Mouse (Mus musculus) neural tube, embryonic 13.5 days (tissue): ENCODE data around the gene Arsb. TPM values are rescaled to one million over a fixed set of nuclear protein-coding genes. Genes with fewer than 3 reads are reported as not detected.
A peak's percentile ranks its signal among the peaks of the same experiment; 100 is the strongest.

Experiments used
- ATAC-seq: fragments of 200-750 bp; cut with Nextera tagmentation; 2 replicates; pipeline ENCODE4 v1.8.0; 2017; ENCODE audit warnings: low read depth, mild to moderate bottlenecking, moderate TSS enrichment, moderate library complexity
- H3K27ac ChIP-seq: fragments of 300-500 bp; sonication (generic); replicated peaks from 2 replicates; pipeline ENCODE4 v1.5.1; 2015; ENCODE audit warnings: moderate library complexity, mild to moderate bottlenecking, inconsistent platforms
- H3K27me3 ChIP-seq: fragments of 300-500 bp; sonication (generic); 2 replicates; pipeline ENCODE4 v1.6.1; 2015; ENCODE audit warnings: mild to moderate bottlenecking, inconsistent platforms
- H3K36me3 ChIP-seq: fragments of 300-500 bp; sonication (generic); 2 replicates; pipeline ENCODE4 v1.6.1; 2015; ENCODE audit warnings: mild to moderate bottlenecking, inconsistent platforms
- H3K4me1 ChIP-seq: fragments of 300-500 bp; sonication (generic); replicated peaks from 2 replicates; pipeline ENCODE4 v1.6.1; 2015; ENCODE audit warnings: inconsistent platforms
- H3K4me2 ChIP-seq: fragments of 300-500 bp; sonication (generic); 2 replicates; pipeline ENCODE4 v1.6.1; 2015; ENCODE audit warnings: inconsistent platforms, mild to moderate bottlenecking, moderate library complexity
- H3K4me3 ChIP-seq: fragments of 300-500 bp; sonication (generic); 2 replicates; pipeline ENCODE4 v1.5.1; 2015; ENCODE audit warnings: mild to moderate bottlenecking, inconsistent platforms
- H3K9ac ChIP-seq: fragments of 300-500 bp; sonication (generic); 2 replicates; pipeline ENCODE4 v1.6.1; 2015; ENCODE audit warnings: moderate library complexity, mild to moderate bottlenecking, inconsistent platforms
- H3K9me3 ChIP-seq: fragments of 300-500 bp; sonication (generic); 2 replicates; pipeline ENCODE4 v1.6.1; 2016; ENCODE audit warnings: inconsistent platforms
- WGBS: fragments of 180-500 bp; shearing (Covaris S2); methylation state at CpG from one replicate; pipeline ENCODE4 v1.1.7; 2015; 5-methylcytosine and 5-hydroxymethylcytosine counted together
- polyA plus RNA-seq: library from polyadenylated mRNA; unstranded; fragments of >200 nt; fragmentation: Nextera tagmentation; extraction: Ambion mirVana; gene quantifications from 2 replicates; pipeline ENCODE4 v1.2.1, GENCODE M21; 2015

Arsb gene
- polyA plus RNA-seq, 1 experiment from 2014 or later: 7.0 TPM

GRCm38 (mm10) chr13:93761831-93762230 is 9.6 kb upstream of the Arsb start:
- no peaks in the 10 kb centered on the region for H3K9me3 ChIP-seq
- H3K9ac ChIP-seq: no peak overlapping the region
- no peak overlapping the region for H3K4me3 ChIP-seq
- H3K36me3 ChIP-seq: no peaks in the 10 kb centered on the region
- no peaks in the 10 kb centered on the region for H3K27me3 ChIP-seq
- H3K4me2 ChIP-seq: no peak overlapping the region
- peaks cover 11% of the 10 kb centered on the region; the same call in 1 of the 2 replicates for H3K4me1 ChIP-seq
- no peak overlapping the region for H3K27ac ChIP-seq
- ATAC-seq: no peak
- WGBS: 90% methylated on average over 8 of the region's 8 CpGs

- Histone ChIP-seq H3K27me3 (no peaks in the 10 kb centered on the region), H3K36me3 (no peaks in the 10 kb centered on the region), H3K4me2 (no peak overlapping the region), H3K9ac (no peak overlapping the region), H3K9me3 (no peaks in the 10 kb centered on the region), H3K27ac (no peak overlapping the region), H3K4me3 (no peak overlapping the region), H3K4me1 (peaks cover 8% of the 10 kb centered on the region; the same call in 1 of the 2 replicates)
- 90% methylated on average over 3 of the region's 3 CpGs for WGBS
- no peak for ATAC-seq
Observed at GRCm38 (mm10) chr13:93762879-93763278, 8.6 kb upstream of the Arsb start.

GRCm38 (mm10) chr13:93764321-93764973 is 7.0 kb upstream of the Arsb start:
- no peaks in the 10 kb centered on the region for H3K27me3 ChIP-seq
- H3K4me2 ChIP-seq: no peak overlapping the region
- 91% methylated on average over 13 of the region's 13 CpGs for WGBS
- ATAC-seq: no peak
- H3K9me3 ChIP-seq: no peaks in the 10 kb centered on the region
- no peak overlapping the region for H3K4me3 ChIP-seq
- H3K36me3 ChIP-seq: no peaks in the 10 kb centered on the region
- H3K9ac ChIP-seq: no peak overlapping the region
- no peaks in the 10 kb centered on the region for H3K4me1 ChIP-seq
- no peak overlapping the region for H3K27ac ChIP-seq

DNA sequence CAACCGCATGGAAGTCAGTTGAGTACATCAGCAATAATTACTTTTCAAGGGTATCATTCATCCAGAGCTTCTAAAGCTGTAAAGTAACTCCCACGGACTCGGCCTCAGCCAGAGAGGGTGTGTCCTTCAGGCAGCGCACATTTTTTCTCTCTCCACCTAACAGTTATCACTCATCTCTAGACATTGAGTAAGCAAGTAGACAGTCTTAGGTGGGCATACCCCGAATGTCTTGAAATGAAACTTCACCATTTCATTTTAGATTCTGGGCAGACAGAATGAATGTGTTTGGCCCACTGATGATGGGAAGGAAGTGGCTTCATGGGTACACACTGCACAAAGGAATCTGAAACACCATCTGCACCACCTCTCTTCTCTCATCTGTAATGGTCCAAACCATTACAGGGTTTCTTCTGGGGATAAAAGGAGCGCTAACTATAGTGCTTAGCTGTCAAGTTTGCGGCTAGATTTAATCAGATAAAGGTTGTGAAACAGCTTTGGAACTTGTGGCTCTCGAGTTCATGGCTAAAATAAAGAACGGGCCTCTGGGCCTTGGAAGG is 321 bp upstream of the Arsb start:
- H3K27ac ChIP-seq: peak overlapping the region; percentile 91
- peak overlapping the region; percentile 79 for H3K9ac ChIP-seq
- no peaks in the 10 kb centered on the region for H3K9me3 ChIP-seq
- H3K4me3 ChIP-seq: peak overlapping the region; percentile 65
- H3K36me3 ChIP-seq: no peaks in the 10 kb centered on the region
- H3K4me1 ChIP-seq: peaks cover 18% of the 10 kb centered on the region
- H3K27me3 ChIP-seq: 0 out of 2 replicates have a peak, but pooled peaks cover 4% of the 10 kb centered on the region
- peak; percentile 44 for ATAC-seq
- 28% methylated on average over 9 of the region's 9 CpGs for WGBS
- H3K4me2 ChIP-seq: peak overlapping the region; percentile 85

DNA sequence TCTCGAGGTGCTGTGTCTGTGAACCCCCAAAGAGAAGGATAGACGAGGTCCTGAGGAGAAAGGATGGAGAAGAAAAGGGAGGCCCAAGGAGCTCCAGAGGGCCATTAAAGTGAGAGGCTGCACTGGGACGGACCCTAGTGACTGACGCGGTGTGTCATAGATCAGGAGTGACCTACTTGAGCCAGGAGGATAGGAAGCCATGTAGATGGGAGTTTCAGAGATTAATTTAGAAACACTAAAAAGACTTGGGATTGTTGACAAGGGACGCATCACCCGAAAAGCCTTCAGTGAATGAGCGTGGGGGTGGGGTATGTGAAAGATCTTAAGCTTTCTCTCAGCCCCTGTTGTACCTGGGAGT is 828 bp downstream of the Arsb start:
- Histone ChIP-seq H3K27me3 (0 out of 2 replicates have a peak, but pooled peaks cover 4% of the 10 kb centered on the region), H3K4me1 (peaks cover 18% of the 10 kb centered on the region), H3K27ac (peak overlapping the region; percentile 91), H3K9me3 (no peaks in the 10 kb centered on the region), H3K36me3 (no peaks in the 10 kb centered on the region), H3K4me3 (peak overlapping the region; percentile 65), H3K4me2 (peak overlapping the region; percentile 85), H3K9ac (peak overlapping the region; percentile 79)
- 34% methylated on average over 8 of the region's 8 CpGs for WGBS
- peak; percentile 54; the same call in 1 of the 2 replicates for ATAC-seq

DNA sequence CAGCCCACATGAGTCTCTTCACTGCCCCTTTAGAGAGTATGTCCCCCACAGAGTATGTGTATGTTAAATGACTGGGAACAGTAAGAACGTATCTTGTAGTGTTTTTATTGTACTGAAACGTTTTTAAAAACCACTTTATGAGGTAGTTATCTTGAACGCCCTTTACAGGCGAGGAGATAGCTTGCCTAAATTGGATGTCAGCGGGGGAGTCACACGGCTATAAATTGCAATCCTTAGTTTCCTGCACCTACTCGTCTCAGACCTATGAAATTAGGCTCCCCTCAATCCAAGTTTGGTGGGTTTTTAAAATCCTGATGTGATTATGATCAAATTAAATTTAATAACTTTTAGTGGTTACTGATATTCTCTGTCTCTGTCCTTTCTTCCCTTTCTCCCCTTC is 1.4 kb downstream of the Arsb start:
- H3K27ac ChIP-seq: no peak overlapping the region
- WGBS: 57% methylated on average over 7 of the region's 7 CpGs
- H3K4me2 ChIP-seq: peak overlapping the region; percentile 85
- no peak for ATAC-seq
- 0 out of 2 replicates have a peak, but pooled peaks cover 4% of the 10 kb centered on the region for H3K27me3 ChIP-seq
- peaks cover 18% of the 10 kb centered on the region for H3K4me1 ChIP-seq
- H3K9ac ChIP-seq: peak overlapping the region; percentile 79; the same call in 1 of the 2 replicates
- H3K36me3 ChIP-seq: no peaks in the 10 kb centered on the region
- peak overlapping the region; percentile 65 for H3K4me3 ChIP-seq
- no peaks in the 10 kb centered on the region for H3K9me3 ChIP-seq

DNA sequence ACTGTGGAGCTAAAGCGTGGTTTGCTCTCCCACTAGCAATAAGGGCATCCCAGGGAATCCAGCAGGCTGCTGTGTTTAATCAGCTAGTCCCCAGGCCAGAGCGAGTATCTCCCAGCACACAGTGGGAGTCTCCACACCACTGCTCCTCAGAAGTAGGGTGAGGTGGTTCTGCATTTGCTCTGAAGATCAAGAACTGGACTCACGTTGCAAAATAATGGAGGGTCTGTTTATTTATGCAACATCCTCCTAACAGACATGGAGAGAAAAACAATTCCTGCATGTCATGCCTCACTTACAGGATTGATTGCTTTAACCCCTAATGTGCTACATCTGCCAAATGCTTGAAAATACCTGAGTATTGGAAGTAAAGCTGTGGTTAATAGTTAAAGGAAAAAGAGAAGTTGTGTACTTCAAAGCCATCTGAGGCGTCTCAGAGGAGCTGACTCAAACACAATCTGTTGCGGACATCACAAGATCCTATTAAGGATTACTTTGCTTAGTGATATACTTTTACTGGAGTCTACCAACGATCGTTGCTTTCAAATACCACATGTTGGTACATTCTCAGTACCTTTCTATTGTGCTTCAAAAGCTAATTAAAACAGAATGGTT is 2.4 kb downstream of the Arsb start:
- 67% methylated on average over 7 of the region's 7 CpGs for WGBS
- H3K27ac ChIP-seq: no peak overlapping the region

GRCm38 (mm10) chr13:93782823-93783222 is 11.4 kb downstream of the Arsb start:
- no peak overlapping the region for H3K9ac ChIP-seq
- no peaks in the 10 kb centered on the region for H3K36me3 ChIP-seq
- ATAC-seq: no peak
- whole genome bisulfite sequencing: 85% methylated on average over 5 of the region's 5 CpGs
- H3K4me2 ChIP-seq: no peak overlapping the region
- H3K27me3 ChIP-seq: no peaks in the 10 kb centered on the region
- H3K27ac ChIP-seq: no peak overlapping the region
- H3K9me3 ChIP-seq: peaks cover 5% of the 10 kb centered on the region; the same call in 1 of the 2 replicates
- H3K4me1 ChIP-seq: peaks cover 4% of the 10 kb centered on the region
- H3K4me3 ChIP-seq: no peak overlapping the region

More for the DNA sequence above, 2.4 kb downstream of the Arsb start:
- H3K4me3 ChIP-seq: no peak overlapping the region
- ATAC-seq: no peak
- no peak overlapping the region for H3K9ac ChIP-seq
- no peaks in the 10 kb centered on the region for H3K9me3 ChIP-seq
- peaks cover 18% of the 10 kb centered on the region for H3K4me1 ChIP-seq
- H3K4me2 ChIP-seq: no peak overlapping the region
- H3K36me3 ChIP-seq: no peaks in the 10 kb centered on the region
- 0 out of 2 replicates have a peak, but pooled peaks cover 4% of the 10 kb centered on the region for H3K27me3 ChIP-seq

GRCm38 (mm10) chr13:93785329-93785728 is 13.9 kb downstream of the Arsb start:
- Histone ChIP-seq H3K27me3 (no peaks in the 10 kb centered on the region), H3K36me3 (no peaks in the 10 kb centered on the region), H3K4me1 (peaks cover 10% of the 10 kb centered on the region), H3K9me3 (peaks cover 5% of the 10 kb centered on the region; the same call in 1 of the 2 replicates), H3K9ac (no peak overlapping the region), H3K4me2 (no peak overlapping the region), H3K4me3 (no peak overlapping the region), H3K27ac (no peak overlapping the region)
- no peak for ATAC-seq
- WGBS: 82% methylated on average over 3 of the region's 3 CpGs

- Histone ChIP-seq H3K27me3 (no peaks in the 10 kb centered on the region), H3K27ac (no peak overlapping the region), H3K9me3 (peaks cover 3% of the 10 kb centered on the region; the same call in 1 of the 2 replicates), H3K4me1 (peaks cover 10% of the 10 kb centered on the region), H3K9ac (no peak overlapping the region), H3K4me2 (no peak overlapping the region), H3K4me3 (no peak overlapping the region), H3K36me3 (no peaks in the 10 kb centered on the region)
- WGBS: 63% methylated on average over 2 of the region's 2 CpGs
- no peak for ATAC-seq
Observed at GRCm38 (mm10) chr13:93786051-93786450, 14.6 kb downstream of the Arsb start.

DNA sequence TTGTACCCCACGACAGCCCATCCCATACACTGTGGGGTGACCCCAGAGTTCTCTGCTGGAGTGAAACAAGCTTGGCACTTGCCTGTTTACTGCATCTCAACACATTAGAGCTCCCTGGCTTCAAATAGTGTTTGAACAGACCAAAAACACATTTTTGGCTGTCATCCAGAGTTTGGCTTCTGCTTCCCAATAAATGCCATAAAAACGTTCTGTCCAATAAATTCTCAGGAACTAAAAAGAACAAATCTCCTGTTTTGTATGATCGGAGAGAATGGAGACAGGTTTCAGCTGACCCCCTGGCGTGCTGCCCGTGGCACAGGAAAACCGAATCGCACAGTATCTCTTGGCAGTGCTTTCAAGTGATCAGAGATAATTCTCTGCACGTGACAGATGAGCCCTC is 16.2 kb downstream of the Arsb start:
- Histone ChIP-seq H3K4me3 (no peak overlapping the region), H3K4me1 (peaks cover 10% of the 10 kb centered on the region), H3K36me3 (no peaks in the 10 kb centered on the region), H3K9ac (no peak overlapping the region), H3K27me3 (no peaks in the 10 kb centered on the region), H3K27ac (no peak overlapping the region), H3K9me3 (no peaks in the 10 kb centered on the region), H3K4me2 (no peak overlapping the region)
- 56% methylated on average over 8 of the region's 8 CpGs for WGBS
- ATAC-seq: no peak; the same call in 1 of the 2 replicates

- no peaks in the 10 kb centered on the region for H3K9me3 ChIP-seq
- 57% methylated on average over 11 of the region's 11 CpGs for WGBS
- no peak overlapping the region for H3K4me2 ChIP-seq
- H3K36me3 ChIP-seq: no peaks in the 10 kb centered on the region
- peaks cover 8% of the 10 kb centered on the region for H3K4me1 ChIP-seq
- H3K27me3 ChIP-seq: 0 out of 2 replicates have a peak, but pooled peaks cover 12% of the 10 kb centered on the region
- H3K4me3 ChIP-seq: no peak overlapping the region
- ATAC-seq: peak; percentile 83
- no peak overlapping the region for H3K9ac ChIP-seq
- no peak overlapping the region for H3K27ac ChIP-seq
Observed at GRCm38 (mm10) chr13:93792945-93793642, 21.7 kb downstream of the Arsb start.
